ENCODE assay signal across 8 mouse cellular contexts in the genomic region with DNA sequence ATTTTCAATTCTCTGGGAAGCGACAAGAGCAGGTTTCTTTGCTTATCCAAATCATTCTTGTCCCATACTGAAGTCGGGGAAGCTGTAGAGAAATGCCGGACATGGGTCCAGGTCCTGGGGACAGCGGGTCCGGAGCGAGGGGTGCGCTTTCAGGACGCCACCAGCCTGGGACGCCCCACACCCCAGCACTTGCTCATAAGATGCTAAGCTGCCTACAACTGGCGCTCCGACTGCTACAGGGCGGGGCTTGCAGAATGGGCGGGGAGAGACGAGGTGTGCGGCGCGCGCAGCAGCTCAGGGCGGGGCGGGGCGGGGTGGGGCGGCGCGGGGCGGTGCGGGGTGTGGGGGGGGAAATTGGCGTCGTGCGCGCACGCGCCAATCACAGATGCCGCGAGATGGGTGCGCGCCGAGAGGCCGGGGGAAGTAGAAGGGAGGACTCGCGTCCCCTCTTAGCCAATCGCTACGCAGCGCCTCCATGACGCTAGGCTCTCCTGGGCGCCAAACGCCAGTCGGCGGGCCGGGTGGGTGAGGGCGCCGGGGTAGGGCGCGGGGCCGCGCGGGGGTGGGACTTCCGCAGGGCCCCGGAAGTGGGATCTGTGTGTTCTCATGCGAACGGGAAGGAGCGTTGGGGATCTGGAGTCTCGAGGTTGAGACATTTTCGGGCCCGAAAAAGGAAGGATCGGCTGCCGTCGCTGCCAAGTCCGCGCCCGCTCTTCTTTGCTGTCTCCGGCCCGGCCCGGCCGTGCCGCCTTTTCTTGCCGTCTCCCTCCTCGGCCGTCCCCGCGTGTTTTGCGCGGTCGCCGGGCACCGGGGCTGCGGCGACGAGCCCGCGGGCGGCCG. TPM values are rescaled to one million over a fixed set of nuclear protein-coding genes. Genes with fewer than 3 reads are reported as not detected.
DNase-seq lines count a peak whose midpoint lies in the region; ATAC-seq and TF ChIP-seq lines count a peak whose summit lies in the region.

A gene (plus strand): TSS at position 566 of the 840 bp plus-strand sequence.

- H3K36me3 ChIP-seq in CH12.LX (replicated peaks in 1 of 2; ENCODE audit: control insufficient read depth in 1 of 2, insufficient read depth in 1 of 2, low read length in 1 of 2) = peaks cover 3 to 15% of the 10 kb centered on the region in 2 experiments
- no peaks in the 10 kb centered on the region for H3K36me3 ChIP-seq in forebrain, embryonic 12.5 days (replicated peaks)
- H3K36me3 ChIP-seq in heart, postnatal 0 days (replicated peaks; ENCODE audit: control insufficient read depth, insufficient read depth, low read length) = peaks cover 4% of the 10 kb centered on the region; the same call in 1 of the 2 replicates
- H3K36me3 ChIP-seq in liver, embryonic 16.5 days (ENCODE audit: control insufficient read depth, insufficient read depth) = no peaks in the 10 kb centered on the region; the same call in 1 of the 2 replicates
- no peaks in the 10 kb centered on the region for H3K36me3 ChIP-seq in neural tube, embryonic 13.5 days
- H3K36me3 ChIP-seq in testis, adult 2 months (ENCODE audit: control insufficient read depth, insufficient read depth, low read length) = no peaks in the 10 kb centered on the region

- H3K4me3 ChIP-seq in CH12.LX (replicated peaks in 1 of 3; ENCODE audit: low read depth in 2 of 3, low read length in 2 of 3, poor library complexity in 1 of 3) = peak within 1 kb of the TSS; percentile 60 to 96 (median 95)
- peak within 1 kb of the TSS; percentile 100 for H3K4me3 ChIP-seq in forebrain, embryonic 12.5 days (replicated peaks)
- peak within 1 kb of the TSS; percentile 98 for H3K4me3 ChIP-seq in heart, postnatal 0 days (ENCODE audit: low read depth, low read length)
- H3K4me3 ChIP-seq in liver, embryonic 16.5 days (ENCODE audit: low read depth, low read length) = peak within 1 kb of the TSS; percentile 100
- peak within 1 kb of the TSS; percentile 98 for H3K4me3 ChIP-seq in neural tube, embryonic 13.5 days
- peak within 1 kb of the TSS; percentile 98 for H3K4me3 ChIP-seq in testis, adult 2 months (ENCODE audit: control insufficient read depth, low read depth, low read length)

- TF ChIP-seq POLR2A in CH12.LX (IDR thresholded peaks at IDR 0.05; ENCODE audit: low read depth, low read length) = peak; percentile 81
- TF ChIP-seq POLR2A in testis, adult 2 months (IDR thresholded peaks at IDR 0.05; ENCODE audit: control insufficient read depth, low read depth, low read length) = peak; percentile 85

- TF ChIP-seq RAD21 in CH12.LX (IDR thresholded peaks at IDR 0.05; ENCODE audit: low read depth, low read length) = no peak

- in situ Hi-C loops in CH12.LX (cut with MboI; ENCODE audit: low pct_ligation_motif_present, low pct_unique_long_range_greater_than_20kb, low sequenced_read_pairs) = no loop called here

- peaks cover 43% of the 10 kb centered on the region for H3K79me2 ChIP-seq in CH12.LX (replicated peaks; ENCODE audit: control insufficient read depth, extremely low read depth, insufficient read depth, poor library complexity, severe bottlenecking)

- no peaks in the 10 kb centered on the region for H3K27me3 ChIP-seq in CH12.LX (replicated peaks)
- no peaks in the 10 kb centered on the region for H3K27me3 ChIP-seq in forebrain, embryonic 12.5 days
- no peaks in the 10 kb centered on the region for H3K27me3 ChIP-seq in heart, postnatal 0 days (ENCODE audit: control insufficient read depth, insufficient read depth, low read length)
- no peaks in the 10 kb centered on the region for H3K27me3 ChIP-seq in liver, embryonic 16.5 days (ENCODE audit: control insufficient read depth, insufficient read depth, low read depth, low read length)
- no peaks in the 10 kb centered on the region for H3K27me3 ChIP-seq in neural tube, embryonic 13.5 days
- H3K27me3 ChIP-seq in testis, adult 2 months (ENCODE audit: control insufficient read depth, insufficient read depth, low read length) = no peaks in the 10 kb centered on the region

- no peaks in the 10 kb centered on the region for H3K9me3 ChIP-seq in CH12.LX (replicated peaks; ENCODE audit: low read length)
- no peaks in the 10 kb centered on the region for H3K9me3 ChIP-seq in forebrain, embryonic 12.5 days
- H3K9me3 ChIP-seq in heart, postnatal 0 days (replicated peaks; ENCODE audit: control insufficient read depth, low read length) = no peaks in the 10 kb centered on the region
- H3K9me3 ChIP-seq in liver, embryonic 16.5 days (replicated peaks; ENCODE audit: control insufficient read depth, low read length) = no peaks in the 10 kb centered on the region
- no peaks in the 10 kb centered on the region for H3K9me3 ChIP-seq in neural tube, embryonic 13.5 days

- peak within 1 kb of the TSS; percentile 98 for H3K4me2 ChIP-seq in CH12.LX (ENCODE audit: insufficient read depth, low read depth, poor library complexity, severe bottlenecking)
- peak within 1 kb of the TSS; percentile 95 for H3K4me2 ChIP-seq in forebrain, embryonic 12.5 days
- peak within 1 kb of the TSS; percentile 88 for H3K4me2 ChIP-seq in heart, postnatal 0 days (ENCODE audit: low read depth, low read length)
- peak within 1 kb of the TSS; percentile 83 for H3K4me2 ChIP-seq in liver, embryonic 16.5 days (ENCODE audit: low read depth, low read length)
- peak within 1 kb of the TSS; percentile 95 for H3K4me2 ChIP-seq in neural tube, embryonic 13.5 days

- peak; percentile 100 for ATAC-seq in forebrain, embryonic 12.5 days (ENCODE audit: low FRiP score)
- peak; percentile 100 for ATAC-seq in heart, postnatal 0 days (ENCODE audit: insufficient read depth, low read depth)
- peak; percentile 99 for ATAC-seq in liver, embryonic 16.5 days (ENCODE audit: low read depth)
- ATAC-seq in neural tube, embryonic 13.5 days (ENCODE audit: low read depth) = peak; percentile 100

- H3K27ac ChIP-seq in CH12.LX (ENCODE audit: insufficient read depth, low read depth) = peak within 1 kb of the TSS; percentile 81
- peak within 1 kb of the TSS; percentile 91 for H3K27ac ChIP-seq in forebrain, embryonic 12.5 days
- peak within 1 kb of the TSS; percentile 98 for H3K27ac ChIP-seq in heart, postnatal 0 days (ENCODE audit: low read depth)
- peak within 1 kb of the TSS; percentile 97 for H3K27ac ChIP-seq in liver, embryonic 16.5 days (ENCODE audit: low read length)
- H3K27ac ChIP-seq in neural tube, embryonic 13.5 days (replicated peaks) = peak within 1 kb of the TSS; percentile 91
- H3K27ac ChIP-seq in testis, adult 2 months (ENCODE audit: control insufficient read depth, insufficient read depth, low read depth, low read length) = peak within 1 kb of the TSS; percentile 95

- no peak for TF ChIP-seq CTCF in CH12.LX (conservative IDR thresholded peaks at IDR 0.05 in 1 of 2, IDR thresholded peaks at IDR 0.05 in 1 of 2; ENCODE audit: low read depth in 2 of 2, low read length in 2 of 2)
- TF ChIP-seq CTCF in heart, postnatal 0 days (IDR thresholded peaks at IDR 0.05; ENCODE audit: low read depth) = no peak
- no peak for TF ChIP-seq CTCF in testis, adult 2 months (IDR thresholded peaks at IDR 0.05; ENCODE audit: control insufficient read depth, insufficient read depth, insufficient replicate concordance, low read depth, low read length)

- dilution Hi-C loops in CH12.LX (cut with MboI; ENCODE audit: extremely low pct_ligation_motif_present, extremely low pct_unique_long_range_greater_than_20kb, low sequenced_read_pairs) = no loop called here

- H3K4me1 ChIP-seq in CH12.LX (ENCODE audit: control insufficient read depth in 1 of 2, insufficient read depth in 2 of 2) = peaks cover 0 to 36% of the 10 kb centered on the region in 2 experiments; a peak in 3 of 4 replicates
- H3K4me1 ChIP-seq in forebrain, embryonic 12.5 days = peaks cover 11% of the 10 kb centered on the region
- peaks cover 12% of the 10 kb centered on the region; the same call in 1 of the 2 replicates for H3K4me1 ChIP-seq in heart, postnatal 0 days (ENCODE audit: control insufficient read depth, insufficient read depth)
- peaks cover 31% of the 10 kb centered on the region for H3K4me1 ChIP-seq in liver, embryonic 16.5 days (ENCODE audit: control insufficient read depth, low read depth, low read length)
- peaks cover 42% of the 10 kb centered on the region for H3K4me1 ChIP-seq in neural tube, embryonic 13.5 days (replicated peaks)
- H3K4me1 ChIP-seq in testis, adult 2 months (ENCODE audit: control insufficient read depth, insufficient read depth, low read length) = peaks cover 2% of the 10 kb centered on the region

- WGBS in forebrain, embryonic 12.5 days = under 1% methylated on average over 70 of the region's 92 CpGs
- WGBS in heart, postnatal 0 days = under 1% methylated on average over 85 of the region's 92 CpGs
- under 1% methylated on average over 75 of the region's 92 CpGs for WGBS in liver, embryonic 16.5 days (ENCODE audit: insufficient replicate concordance)
- 1% methylated on average over 92 of the region's 92 CpGs for WGBS in neural tube, embryonic 13.5 days

- TF ChIP-seq EP300 in CH12.LX (IDR thresholded peaks at IDR 0.05; ENCODE audit: low read length) = no peak
- peak; percentile 73; the same call in 1 of the 2 replicates for TF ChIP-seq EP300 in heart, postnatal 0 days (IDR thresholded peaks at IDR 0.05; ENCODE audit: low read depth)

- peak within 1 kb of the TSS; percentile 99 for H3K9ac ChIP-seq in CH12.LX (ENCODE audit: insufficient read depth, low read depth)
- H3K9ac ChIP-seq in forebrain, embryonic 12.5 days = peak within 1 kb of the TSS; percentile 97
- peak within 1 kb of the TSS; percentile 99 for H3K9ac ChIP-seq in heart, postnatal 0 days (replicated peaks; ENCODE audit: low read depth, low read length)
- peak within 1 kb of the TSS; percentile 99 for H3K9ac ChIP-seq in liver, embryonic 16.5 days (ENCODE audit: low read depth, low read length)
- peak within 1 kb of the TSS; percentile 97 for H3K9ac ChIP-seq in neural tube, embryonic 13.5 days

- DNase-seq in CH12.LX (ENCODE audit: extremely low read depth) = peak; percentile 96
- DNase-seq in c-Kit-positive CD71-positive TER-119-negative erythroid progenitor cells, embryonic 14.5 days (ENCODE audit: low read depth) = peak; percentile 94
- DNase-seq in heart, postnatal 0 days (ENCODE audit: low spot score) = peak; percentile 99
- peak; percentile 96 to 98 for DNase-seq in kidney, postnatal 4 days

TF ChIP-seq in CH12.LX, 34 proteins besides CTCF, POLR2A, EP300 and RAD21 (continues in another document):
- TF ChIP-seq ZC3H11A (IDR thresholded peaks at IDR 0.05; ENCODE audit: low read depth, low read length) (no peak), BHLHE40 (IDR thresholded peaks at IDR 0.05; ENCODE audit: low read depth, low read length) (no peak), NRF1 (IDR thresholded peaks at IDR 0.05; ENCODE audit: low read depth, low read length) (peak; percentile 78)

RNA-seq across cellular contexts. Expression of the gene that starts here (rescaled TPM):
- total RNA-seq in CH12.LX (2012; rRNA removed) (52.5 and 57.9 TPM in 2 replicates), CH12.LX (2014; rRNA removed) (58.3 and 65.4 TPM in 2 replicates)
- 52.3 and 63.3 TPM in 2 replicates for polyA plus RNA-seq in CH12.LX (2012; ENCODE audit: insufficient read length, low read depth)
- 45.2 and 48.0 TPM in 2 replicates for polyA plus RNA-seq in forebrain, embryonic 12.5 days (2016; fragmentation: Nextera tagmentation; extraction: Ambion mirVana)
- total RNA-seq in heart, postnatal 0 days (2014; rRNA removed; ENCODE audit: low replicate concordance) = 37.1 and 95.2 TPM in 2 replicates
- 17.2 and 19.1 TPM in 2 replicates for polyA plus RNA-seq in heart, postnatal 0 days (2015; fragmentation: Nextera tagmentation; extraction: Ambion mirVana)
- polyA plus RNA-seq in liver, embryonic 16.5 days (2015; fragmentation: Nextera tagmentation; extraction: Ambion mirVana) = 24.1 and 24.4 TPM in 2 replicates
- 31.6 and 35.8 TPM in 2 replicates for polyA plus RNA-seq in neural tube, embryonic 13.5 days (2015; fragmentation: Nextera tagmentation; extraction: Ambion mirVana)
- polyA plus RNA-seq in testis, adult 2 months (2012; rRNA removed) = 9.8 and 10.6 TPM in 2 replicates

Comparison
In these comparisons a context has a peak if more than half of its experiments do, and no peak if none do; other contexts are left out.
1. Peak in every context shown above with its lines: DNase-seq, ATAC-seq, H3K4me3 ChIP-seq and H3K27ac ChIP-seq.